Mouse (Mus musculus): Measurements from ENCODE around the gene Atg13.
"Not testable (repeated sequence)": the region's sequence is repeated elsewhere in the genome, so short reads cannot be mapped to it uniquely, and the experiment has no call there.

Atg13 gene

DNA sequence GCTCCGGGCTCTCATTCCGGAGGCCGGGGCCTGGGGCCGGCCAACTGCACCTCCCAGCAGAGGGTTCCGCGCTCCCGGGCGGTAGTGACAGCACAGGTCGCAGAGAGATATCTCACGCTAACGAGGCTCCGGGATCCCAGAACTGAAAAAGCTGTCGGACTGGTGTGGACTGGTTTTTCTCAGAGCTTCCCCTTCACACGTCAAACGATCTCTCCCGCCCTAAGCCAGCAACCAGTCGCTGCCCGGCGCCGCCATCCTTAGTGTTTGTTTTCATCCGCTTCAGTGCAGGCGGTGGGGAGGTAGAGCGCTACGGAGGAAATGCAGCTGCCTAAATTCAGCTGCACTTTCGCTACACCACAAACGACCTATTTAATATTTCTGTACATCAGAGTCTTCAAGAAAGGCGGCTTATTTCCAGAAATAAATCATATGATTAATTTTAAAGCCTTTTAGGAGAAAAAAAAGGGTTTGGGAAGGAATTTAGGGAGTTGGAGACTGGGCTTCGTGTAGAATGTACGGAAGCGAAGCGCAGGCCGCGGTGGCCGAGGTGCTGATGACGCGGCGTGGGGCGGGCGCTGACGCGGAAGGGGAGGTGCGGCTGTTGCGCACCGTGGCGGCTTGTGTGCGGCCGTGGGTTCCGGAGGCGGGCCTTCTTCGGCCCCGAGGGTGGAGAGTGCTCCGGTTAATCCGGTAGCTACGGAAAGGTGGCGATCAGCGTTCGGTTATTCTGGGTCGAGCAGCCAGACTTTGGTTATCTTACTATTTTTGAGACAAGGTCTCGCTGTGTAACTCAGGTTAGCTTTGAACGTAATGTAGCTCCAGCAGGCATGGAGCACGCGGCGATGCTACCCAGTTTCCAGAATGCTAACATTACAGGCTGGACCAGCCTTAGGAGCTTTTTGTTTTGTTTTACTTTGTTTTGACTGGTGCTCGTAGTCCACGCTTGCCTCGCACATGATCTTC lies at the start of gene Atg13, which contains the start of gene Harbi1:
Gene Atg13 (minus strand): TSS at position 305 of the 963 bp plus-strand sequence.
Gene Harbi1 (plus strand): TSS at position 581 of the 963 bp plus-strand sequence.
- peak; percentile 89 to 93 for DNase-seq

DNA sequence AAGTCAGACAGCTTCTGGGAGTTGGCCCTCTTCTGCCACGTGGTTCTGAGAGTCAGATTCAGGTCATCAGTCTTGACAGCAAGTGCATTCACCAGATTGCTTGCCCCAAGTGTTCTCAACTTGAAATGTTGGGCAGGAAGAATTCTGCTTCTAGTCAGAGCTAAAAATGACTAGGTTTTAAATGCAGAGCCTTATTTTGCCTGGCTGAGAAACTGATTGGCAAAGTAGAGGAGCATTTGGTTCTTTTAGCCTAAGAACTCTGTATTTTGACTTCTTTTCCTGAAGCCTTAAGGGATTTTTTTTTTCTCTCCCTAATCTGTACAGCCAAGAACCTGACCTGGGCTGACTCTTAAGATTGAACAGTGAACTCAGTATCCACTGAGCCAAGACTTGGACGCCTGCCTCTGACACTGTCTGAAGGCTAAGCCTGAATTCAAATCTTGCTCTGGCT lies 39.5 kb upstream of the Atg13 start:
- DNase-seq = peak in 1 of 2 experiments; percentile 16

DNA sequence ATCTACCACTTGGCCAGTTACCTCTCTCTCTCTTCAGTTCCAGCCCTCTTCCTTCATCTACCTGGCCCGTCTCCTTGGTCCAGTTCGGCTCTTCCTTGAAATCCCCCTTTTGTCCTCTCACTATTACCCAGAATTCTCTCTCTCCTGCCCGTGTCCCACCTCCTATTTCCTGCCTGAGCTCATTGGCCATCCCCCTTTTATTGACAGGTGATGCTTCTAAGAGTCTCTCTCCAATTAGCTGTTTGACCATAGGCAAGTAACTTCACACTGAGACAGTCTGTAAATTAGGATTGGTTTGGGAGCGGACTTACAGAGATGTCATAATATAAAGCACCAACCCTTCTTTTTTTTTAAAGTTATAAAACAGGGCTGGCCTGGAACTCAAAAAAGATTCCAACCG lies 34.3 kb upstream of the Atg13 start:
- DNase-seq = no peak

DNA sequence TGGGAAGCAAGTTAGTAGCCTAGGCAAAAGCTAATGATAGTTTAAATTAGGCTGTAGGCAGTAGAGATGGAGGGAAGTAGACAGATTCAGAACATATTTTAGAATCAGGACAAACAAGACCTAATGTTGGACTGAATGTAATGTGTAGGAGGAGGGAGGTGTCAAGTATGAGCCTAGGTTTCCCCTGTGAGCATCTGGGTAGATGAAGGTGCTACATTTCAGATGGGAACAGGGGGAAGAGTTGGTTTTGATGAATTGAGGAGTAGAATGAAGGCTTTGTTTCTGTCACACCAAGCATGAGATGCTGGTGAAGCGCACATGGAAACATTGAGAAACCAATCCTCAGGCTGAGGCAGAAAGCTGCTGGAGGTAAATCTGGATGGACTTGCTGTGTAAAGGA lies 29.2 kb upstream of the Atg13 start:
- DNase-seq = no peak

DNA sequence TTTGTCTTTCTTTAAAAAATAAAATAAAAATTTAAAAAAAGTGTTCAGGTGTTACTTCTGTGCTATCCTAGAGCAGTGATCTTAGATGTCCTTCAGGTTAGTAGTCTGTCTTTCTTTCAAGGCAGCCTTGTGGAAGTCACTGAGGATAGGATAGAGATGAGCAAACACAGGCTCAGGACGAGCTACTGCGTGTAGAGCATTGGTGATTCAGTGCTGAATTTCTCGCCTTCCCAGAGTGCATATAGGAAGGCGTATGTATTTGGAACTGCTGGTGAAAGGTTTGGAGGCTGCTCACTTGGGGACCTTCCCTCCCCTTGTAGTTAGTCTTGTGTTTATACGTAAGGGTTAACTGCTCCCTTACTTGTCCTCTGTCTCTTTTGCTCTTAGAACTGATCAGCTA lies 24.8 kb upstream of the Atg13 start:
- no peak for DNase-seq

DNA sequence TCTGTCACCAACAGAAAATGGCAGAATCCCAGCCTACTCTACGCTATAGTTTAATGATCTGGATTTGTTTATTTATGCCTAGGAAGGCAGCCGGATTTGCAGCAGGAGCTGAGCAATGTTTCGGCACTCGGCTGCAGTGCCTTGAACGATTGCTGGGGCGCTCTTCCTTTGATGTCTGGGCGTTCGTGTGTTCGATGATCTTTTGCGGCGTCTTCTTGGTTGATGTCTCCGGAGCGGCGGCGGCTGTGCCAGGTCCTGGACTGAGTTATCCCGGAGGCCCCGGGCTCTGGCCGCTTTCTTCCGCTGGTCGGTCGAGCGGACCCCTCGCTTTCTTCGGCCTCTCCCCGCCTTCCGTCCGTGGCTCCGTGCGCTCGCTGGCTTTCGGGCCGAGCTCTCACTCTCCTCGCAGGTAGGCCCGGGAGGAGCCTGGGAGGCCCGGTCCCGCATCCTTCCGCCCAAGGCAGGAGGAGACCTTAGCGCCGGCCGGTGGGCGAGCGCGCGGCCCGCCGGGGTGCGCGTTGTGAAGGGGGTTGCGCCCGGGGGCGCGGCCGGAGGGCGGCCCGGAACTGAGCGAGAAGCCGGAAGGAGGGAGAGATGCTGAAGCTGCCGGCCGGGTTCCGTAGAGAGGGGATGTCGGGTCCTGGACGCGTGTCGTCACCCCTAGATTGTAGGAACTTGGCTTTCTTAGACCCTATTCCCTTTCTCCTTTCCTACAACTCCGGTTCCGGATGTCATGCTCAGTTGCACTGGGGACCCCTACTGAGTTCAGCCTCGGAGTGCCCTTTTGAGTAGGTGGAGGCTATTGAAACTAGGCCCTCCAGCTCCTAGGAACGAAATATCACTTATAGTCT lies 19.8 kb upstream of the Atg13 start, which contains the start of gene Ambra1:
Gene Ambra1 (plus strand): TSS at position 164 of the 851 bp plus-strand sequence.
- peak; percentile 86 to 91 for DNase-seq

DNA sequence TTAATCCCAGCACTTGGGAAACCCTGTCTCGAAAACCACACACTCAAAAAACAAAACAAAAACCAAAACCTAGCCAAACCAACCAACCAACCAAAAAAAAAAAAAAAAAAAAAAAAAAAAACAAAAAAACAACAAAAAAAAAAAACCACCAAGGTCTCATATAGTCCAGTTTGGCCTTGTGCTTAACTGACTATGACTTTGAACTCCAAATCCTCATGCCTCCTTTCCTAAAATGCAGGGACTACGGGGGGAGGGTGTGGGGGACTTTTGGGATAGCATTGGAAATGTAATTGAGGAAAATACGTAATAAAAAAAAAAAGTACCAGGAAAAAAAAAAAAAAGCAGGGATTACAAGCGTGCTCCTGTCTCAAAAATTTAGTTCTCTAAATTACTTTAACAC lies 19.2 kb upstream of the Atg13 start:
- DNase-seq = no peak

DNA sequence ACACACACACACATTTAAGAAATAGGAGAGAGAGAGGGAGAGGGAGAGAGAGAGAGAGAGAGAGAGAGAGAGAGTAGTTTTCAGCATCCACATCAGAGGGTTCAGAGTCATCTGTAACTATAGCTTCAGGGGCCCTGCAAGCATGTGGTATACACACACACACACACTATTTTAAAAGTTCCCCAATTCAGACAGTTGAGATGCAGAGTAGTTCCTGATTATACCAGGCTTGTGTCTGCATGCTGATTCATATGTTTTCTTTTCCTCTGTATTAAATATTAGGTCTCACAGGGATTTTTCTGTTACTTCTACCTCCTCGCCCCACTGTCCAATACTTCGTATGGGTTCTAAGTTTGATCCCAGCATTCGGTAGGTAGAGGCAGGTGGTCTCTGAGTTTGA lies 16.6 kb upstream of the Atg13 start:
- no peak for DNase-seq

DNA sequence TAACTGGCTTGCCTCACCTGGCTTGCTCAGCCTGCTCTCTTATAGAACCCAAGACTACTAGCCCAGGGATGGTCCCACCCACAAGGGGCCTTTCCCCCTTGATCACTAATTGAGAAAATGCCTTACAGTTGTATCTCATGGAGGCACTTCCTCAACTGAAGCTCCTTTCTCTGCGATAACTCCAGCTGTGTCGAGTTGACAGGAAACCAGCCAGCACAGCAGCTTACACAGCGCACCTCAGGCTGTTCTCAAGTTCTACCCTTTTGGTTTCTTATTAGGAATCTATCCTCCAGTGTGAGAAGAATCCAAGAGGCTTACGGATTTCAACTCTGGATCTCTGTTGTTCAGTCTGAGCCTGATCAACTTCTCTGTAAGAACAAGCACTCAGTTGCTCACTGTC lies 15.1 kb upstream of the Atg13 start:
- DNase-seq = not testable (repeated sequence)

DNA sequence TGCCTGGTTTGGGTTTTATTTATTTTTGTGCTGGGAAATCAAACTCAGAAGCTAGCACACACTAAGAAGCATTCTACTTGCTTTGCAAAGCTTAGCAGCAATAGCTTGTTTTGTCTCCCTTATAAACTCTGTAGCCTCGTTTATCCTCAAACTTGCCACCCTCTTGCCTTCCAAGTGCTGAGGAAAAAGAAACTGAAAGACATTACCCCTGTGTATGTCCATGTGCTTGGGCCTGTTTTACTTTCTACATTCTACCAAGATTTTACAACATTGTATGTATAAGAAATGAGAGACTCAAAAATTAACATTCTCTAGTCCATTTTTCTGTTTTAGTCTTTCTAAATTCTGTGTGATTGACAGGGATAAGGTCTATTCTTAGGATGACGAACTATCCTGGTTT lies 14.3 kb upstream of the Atg13 start:
- DNase-seq = no peak

DNA sequence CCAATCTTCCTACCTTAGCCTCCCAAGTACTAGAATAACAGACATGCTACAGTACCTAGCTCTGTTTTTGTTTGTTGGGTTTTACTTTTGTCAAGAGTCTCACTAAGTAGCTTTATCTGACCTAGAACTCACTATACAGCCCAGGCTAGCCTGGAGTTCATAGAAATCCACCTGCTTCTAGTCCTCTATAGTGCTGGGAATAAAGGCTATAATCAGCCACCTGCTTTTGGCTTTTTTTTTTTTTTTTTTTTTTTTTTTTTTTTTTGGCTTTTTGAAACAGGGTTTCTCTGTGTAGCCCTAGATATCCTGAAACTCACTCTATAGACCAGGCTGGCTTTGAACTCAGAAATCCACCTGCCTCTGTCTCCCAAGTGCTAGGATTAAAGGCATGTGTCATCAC lies 13.6 kb upstream of the Atg13 start:
- no peak for DNase-seq

DNA sequence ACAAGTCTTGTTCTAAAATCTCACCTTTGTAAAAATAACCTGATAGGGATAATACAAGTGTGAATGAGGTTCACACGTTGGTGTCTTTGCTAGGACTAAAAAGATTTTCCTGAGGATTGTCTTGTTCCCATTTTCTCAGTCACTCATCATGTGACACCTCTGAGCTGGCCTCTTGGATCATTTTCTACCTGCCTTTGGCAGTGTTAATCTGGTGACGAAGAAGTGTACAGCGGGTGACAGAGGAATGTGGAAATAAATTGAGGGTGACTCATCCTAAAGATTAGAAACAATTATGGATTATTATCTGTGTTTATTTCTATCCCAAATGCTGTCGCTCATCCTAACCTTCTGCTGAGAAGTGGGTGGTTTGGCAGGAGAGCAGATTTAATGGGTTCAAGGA lies 13.0 kb upstream of the Atg13 start:
- DNase-seq = no peak

DNA sequence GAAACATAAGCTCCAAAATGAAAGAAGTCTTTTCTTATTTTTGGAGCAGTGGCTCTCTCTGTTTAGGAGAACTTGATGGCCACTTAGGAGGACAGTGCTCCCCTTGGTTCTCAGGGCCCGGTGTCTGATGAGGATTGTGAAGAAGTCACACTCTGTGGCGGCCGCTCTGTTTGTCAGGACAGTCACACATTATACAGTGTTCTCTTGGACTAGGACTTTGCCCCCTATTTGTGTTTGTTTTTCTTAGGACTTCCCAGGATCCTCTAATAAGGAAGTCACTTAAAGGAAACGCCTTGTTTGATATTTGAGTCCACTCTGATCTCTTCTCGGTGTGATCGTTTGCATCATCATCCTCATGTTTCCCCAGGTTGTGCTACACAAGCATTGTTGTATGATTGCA lies 7.9 kb upstream of the Atg13 start:
- no peak for DNase-seq

DNA sequence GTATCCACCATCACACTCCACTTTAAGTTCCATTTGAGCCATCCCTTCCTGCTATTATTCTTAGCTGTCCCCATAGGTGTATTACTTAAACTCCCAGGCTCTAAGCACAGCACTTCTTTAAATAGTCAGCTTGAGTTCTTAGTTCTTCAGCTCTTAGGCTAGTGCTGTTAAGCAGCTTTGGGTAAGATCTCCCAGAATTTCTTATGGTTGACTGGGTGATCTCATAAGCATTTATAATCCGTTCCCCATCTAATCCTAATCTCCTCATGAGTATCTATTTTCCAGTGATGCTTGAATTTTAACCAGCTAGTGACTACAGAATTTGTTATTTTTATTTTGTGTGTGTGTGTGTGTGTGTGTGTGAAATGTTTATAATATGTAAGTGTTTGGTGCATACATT lies 4.5 kb upstream of the Atg13 start:
- no peak for DNase-seq

DNA sequence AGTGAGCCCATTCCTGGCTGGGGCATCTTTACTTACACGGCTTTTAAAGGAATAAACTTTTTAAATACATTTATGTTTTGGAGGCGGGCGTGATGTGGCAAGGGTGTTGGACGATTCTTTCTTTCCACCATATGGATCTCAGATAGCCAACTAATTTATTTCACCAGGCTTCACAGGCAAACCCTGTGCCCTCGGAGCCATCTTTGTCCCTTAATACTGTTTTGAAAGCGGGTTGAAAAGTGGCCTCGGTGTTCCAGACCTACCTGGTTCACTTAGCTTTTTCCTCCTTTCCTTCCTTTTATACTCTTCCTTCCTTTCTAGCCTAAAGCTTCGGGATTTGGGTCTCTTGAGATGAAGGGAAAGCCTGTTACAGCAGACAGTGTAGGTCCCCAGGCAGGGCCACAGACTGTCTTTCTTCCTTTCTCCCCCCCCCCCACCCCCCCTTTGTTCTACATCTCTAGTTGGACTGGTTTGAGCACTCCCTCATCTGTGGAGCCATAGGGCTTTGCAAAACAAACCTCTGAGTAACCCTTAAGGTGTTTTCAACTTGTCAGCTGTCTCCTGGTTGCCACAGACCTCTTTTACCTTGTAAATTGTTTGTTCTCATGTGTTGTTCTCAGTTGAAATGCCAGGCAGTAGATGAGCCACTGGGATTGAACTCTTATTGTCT lies 1.0 kb upstream of the Atg13 start:
- no peak for DNase-seq

DNA sequence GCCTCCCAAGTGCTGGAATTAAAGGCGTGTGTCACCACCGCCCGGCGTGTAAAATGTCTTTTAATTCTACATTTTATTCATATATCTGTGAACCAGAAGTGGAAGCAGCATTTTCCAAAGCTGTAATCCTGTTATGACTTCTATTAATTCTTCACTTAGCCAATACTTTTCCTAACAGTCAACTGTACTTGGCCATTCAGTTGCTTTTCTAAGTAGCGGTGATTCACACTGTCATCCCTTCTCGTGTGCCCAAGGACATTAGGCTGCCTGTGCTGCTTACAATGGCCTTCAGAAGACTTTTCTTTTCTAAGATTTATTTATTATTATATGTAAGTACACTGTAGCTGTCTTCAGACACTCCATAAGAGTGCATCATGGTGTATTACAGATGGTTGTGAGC lies 2.0 kb downstream of the Atg13 start:
- no peak for DNase-seq

DNA sequence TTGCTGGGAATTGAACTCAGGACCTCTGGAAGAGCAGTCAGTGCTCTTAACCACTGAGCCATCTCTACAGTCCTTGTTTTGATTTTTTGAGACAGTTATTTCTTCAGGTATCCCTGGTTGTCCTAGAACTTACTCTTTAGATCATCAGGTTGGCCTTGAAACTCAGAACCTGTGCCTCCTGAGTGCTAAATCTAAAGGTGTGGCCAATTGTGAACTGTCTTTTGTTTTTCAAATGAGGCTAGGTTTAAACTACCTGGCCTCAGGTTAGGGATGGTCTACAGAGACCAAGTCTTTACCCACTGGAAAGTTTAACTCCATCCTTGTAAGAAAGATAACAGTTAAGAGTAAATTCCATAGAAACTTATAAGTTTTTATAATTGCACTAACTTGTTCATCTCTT lies 3.9 kb downstream of the Atg13 start:
- no peak for DNase-seq

DNA sequence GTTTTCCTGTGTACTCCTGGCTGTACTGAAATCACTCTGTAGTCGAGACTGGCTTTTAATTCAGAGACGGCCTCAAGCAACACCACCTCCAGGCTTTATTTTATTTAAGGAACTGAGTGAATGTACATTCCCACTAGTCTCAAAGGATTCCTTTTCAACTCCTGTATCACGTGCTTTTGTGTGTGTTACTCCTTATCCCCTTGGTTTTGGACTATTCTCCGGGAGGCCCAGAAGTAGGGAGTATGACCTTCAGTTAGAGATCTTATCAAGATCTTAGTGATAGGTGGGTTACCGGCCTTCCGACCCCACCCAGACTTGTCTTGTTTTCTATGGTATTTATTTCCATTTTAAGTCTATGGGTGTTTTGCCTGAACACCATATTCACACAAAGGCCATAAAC lies 4.6 kb downstream of the Atg13 start:
- DNase-seq = no peak

DNA sequence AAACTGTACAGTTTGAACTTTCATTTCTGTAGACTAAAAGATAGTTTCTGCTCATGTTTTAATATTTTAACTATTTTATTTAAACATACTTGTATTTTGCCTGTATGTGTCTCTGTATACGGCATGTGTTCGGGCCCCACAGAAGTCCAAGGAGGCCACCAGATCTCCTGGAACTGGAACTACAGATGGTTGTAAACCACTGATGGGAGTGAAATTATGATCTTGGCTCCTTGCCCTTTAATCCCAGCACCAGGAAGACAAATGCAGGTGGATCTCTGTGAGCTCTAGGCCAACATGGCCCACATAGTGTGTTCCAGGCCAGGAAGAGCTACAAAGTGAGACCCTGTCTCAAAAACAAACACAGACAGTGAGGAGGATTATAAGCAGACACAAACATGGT lies 9.0 kb downstream of the Atg13 start:
- peak in 1 of 2 experiments; percentile 16 for DNase-seq

DNA sequence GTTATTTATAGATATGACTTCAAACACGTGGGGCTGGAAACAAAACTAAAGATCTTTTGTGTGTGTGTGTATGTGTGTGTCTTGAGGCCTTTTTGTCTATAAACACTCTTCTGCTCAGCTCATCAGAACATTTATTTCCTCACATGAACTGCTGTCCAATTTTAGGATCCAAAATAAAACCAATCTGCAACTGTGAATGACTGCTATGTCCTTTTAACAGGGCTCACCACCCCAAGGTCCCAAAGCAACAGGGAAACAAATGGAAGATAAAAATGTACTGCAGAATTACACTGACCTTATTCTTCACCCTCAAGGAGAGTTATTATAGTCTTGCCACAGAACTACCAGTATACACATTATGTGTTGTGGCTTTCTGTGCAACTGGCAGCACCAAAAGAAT lies 11.2 kb downstream of the Atg13 start:
- no peak for DNase-seq

DNA sequence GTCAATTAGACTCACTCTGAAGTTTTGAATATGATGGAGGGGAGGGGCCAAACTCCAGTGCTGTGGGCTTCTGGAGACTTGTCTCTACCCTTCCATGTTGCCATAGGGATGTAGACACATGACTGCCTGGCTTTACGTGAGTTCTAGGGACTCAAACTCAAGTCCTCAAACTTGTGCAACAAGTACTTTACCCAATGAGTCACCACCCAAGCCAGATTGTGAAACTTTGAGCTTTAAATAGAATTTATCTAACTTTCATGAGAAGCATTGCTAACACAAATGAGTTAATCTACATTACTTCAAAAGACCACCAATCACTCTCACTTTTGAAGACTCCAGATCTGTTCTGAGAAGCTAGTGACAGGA lies 14.2 kb downstream of the Atg13 start:
- DNase-seq = no peak

DNA sequence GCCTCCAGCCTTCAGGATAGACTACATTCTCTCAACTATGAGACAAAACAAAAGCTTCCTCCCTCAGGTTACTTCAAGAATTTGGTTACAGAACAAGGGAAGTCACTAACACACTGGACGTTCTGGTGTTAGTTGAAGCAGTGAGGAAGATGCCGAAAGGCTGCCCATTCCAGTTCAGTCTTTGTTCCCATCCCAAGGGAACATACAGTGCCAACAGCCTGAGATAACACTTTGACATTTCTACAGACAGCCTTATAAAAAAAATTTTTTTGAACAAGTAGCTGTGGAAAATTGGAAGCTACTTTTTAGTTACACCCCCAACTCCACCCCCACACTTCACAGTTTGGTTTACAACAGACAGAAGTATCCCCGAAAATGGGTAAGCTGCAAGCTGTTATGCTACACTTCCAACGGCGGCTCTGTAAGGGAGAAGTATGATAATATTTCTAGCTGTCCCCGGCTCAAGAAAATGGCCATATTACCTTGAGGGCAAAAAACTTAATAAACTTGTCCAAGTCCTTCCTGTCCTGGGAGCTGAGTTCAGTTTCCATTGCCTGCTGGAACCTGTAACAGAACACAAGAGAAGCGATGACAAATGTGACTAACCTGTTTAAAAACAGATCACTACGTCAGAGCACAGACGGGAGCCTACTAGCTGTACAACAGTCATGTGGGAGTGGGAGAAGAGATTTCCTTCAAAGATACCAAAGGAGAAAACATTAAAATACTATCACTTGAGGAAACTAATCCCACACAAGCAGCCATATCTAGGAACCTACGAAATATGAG lies 14.7 kb downstream of the Atg13 start:
- DNase-seq = no peak

Data from cerebellum, postnatal 36 days (tissue).